Mouse (Mus musculus) stomach, embryonic 16.5 days (tissue): ENCODE measurements at regions not wholly inside any gene's neighbourhood (a gene's known extent, or its start where the extent isn't known, plus 50 kb on each side); places are given as distances from the start of the nearest gene placed in this dataset.

Experiments
- ATAC-seq: fragments of 200-750 bp; cut with Nextera tagmentation; 2 replicates; pipeline ENCODE4 v1.8.0; 2017; ENCODE audit warnings: moderate number of reproducible peaks, moderate TSS enrichment; ENCODE audit not compliant: insufficient read depth, low FRiP score
- H3K27ac ChIP-seq: fragments of 300-500 bp; sonication (generic); 2 replicates; pipeline ENCODE4 v1.5.1; 2014; ENCODE audit warnings: low read length
- H3K27me3 ChIP-seq: fragments of 300-500 bp; sonication (generic); 2 replicates; pipeline ENCODE4 v1.6.1; 2014; ENCODE audit warnings: low read length, control low read depth, mixed read lengths; ENCODE audit not compliant: control insufficient read depth, insufficient read depth
- H3K36me3 ChIP-seq: fragments of 300-500 bp; sonication (generic); 2 replicates; pipeline ENCODE4 v1.6.1; 2014; ENCODE audit warnings: low read length; ENCODE audit not compliant: control insufficient read depth, insufficient read depth
- H3K4me1 ChIP-seq: fragments of 300-500 bp; sonication (generic); 2 replicates; pipeline ENCODE4 v1.6.1; 2014; ENCODE audit warnings: low read length, control low read depth, mixed read lengths; ENCODE audit not compliant: control insufficient read depth, insufficient read depth
- H3K4me2 ChIP-seq: fragments of 300-500 bp; sonication (generic); 2 replicates; pipeline ENCODE4 v1.6.1; 2014; ENCODE audit warnings: low read depth, low read length, mixed read lengths
- H3K4me3 ChIP-seq: fragments of 300-500 bp; sonication (generic); replicated peaks from 2 replicates; pipeline ENCODE4 v1.5.1; 2014; ENCODE audit warnings: mild to moderate bottlenecking, low read length
- H3K9ac ChIP-seq: fragments of 300-500 bp; sonication (generic); 2 replicates; pipeline ENCODE4 v1.6.1; 2014; ENCODE audit warnings: low read length
- H3K9me3 ChIP-seq: fragments of 300-500 bp; sonication (generic); replicated peaks from 2 replicates; pipeline ENCODE4 v1.6.1; 2016; ENCODE audit warnings: low read length, control low read depth; ENCODE audit not compliant: control insufficient read depth
- WGBS: fragments of 180-500 bp; shearing (Covaris S2); extraction: QIAGEN DNeasy Blood & Tissue Kit; methylation state at CpG from one replicate; pipeline ENCODE4 v1.1.7; 2014; 5-methylcytosine and 5-hydroxymethylcytosine counted together

DNA sequence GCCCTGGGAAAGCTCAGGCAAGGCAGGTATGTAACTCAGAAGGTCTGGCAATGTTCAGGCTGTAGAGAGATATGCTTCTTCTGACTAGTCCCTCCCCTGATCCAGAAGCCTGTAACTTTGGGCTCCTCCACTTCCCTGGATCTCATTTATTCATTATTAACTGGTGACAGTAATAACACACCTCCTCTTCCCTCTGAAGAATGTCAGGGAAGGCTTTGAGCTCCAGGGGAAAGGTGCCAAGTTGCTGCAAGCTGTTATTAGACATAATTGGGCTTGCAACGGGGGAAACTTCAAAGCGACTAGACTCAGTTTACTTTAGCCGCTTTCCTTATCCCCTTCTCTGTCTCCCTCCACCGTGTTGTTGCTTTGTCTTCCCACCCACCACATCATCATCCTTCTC is 75.6 kb upstream of the Tmprss2 start:
- ATAC-seq = no peak
- H3K36me3 ChIP-seq = no peaks in the 10 kb centered on the region
- no peak overlapping the region for H3K4me2 ChIP-seq
- peak overlapping the region; percentile 57; the same call in 1 of the 2 replicates for H3K27ac ChIP-seq
- H3K9ac ChIP-seq = no peak overlapping the region
- 51% methylated on average over 4 of the region's 4 CpGs for whole genome bisulfite sequencing
- H3K27me3 ChIP-seq = no peaks in the 10 kb centered on the region
- no peak overlapping the region for H3K4me3 ChIP-seq
- 0 out of 2 replicates have a peak, but pooled peaks cover 4% of the 10 kb centered on the region for H3K4me1 ChIP-seq
- H3K9me3 ChIP-seq = no peaks in the 10 kb centered on the region

DNA sequence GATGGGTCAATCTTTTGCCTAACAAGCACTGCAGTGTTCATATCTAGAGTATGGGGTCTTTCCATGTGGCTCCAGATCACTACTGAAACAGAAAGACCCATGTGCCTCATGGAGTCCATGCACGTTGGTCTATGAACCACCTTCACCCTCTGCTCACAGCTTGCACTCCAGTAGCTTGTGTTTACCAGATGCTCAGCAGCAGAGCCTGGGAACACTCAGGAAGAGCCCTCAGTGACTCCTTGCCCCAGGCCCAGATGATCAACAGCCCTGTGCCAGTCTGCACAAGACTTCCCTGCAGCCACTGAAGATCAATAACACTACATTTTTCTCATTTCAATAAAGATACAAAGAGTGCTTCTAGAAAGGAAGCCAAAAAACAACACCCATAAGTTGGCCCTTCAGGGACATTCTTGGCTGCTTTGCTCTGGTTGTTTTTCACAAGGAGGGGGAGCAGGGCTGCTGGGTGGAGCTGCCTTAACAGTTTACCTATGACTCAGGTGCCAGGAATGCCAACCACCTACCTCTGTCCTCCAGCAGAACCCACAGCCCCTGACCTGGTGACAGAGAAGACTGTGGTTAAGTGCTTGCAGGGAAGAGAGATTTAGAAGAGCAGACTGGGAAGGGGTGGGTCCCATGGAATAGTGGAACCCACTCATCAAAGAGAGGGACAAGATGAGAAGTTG is 74.7 kb upstream of the Tmprss2 start:
- WGBS = 71% methylated on average over 1 of the region's 1 CpGs
- Histone ChIP-seq H3K27ac (peak overlapping the region; percentile 57; the same call in 1 of the 2 replicates), H3K4me3 (no peak overlapping the region), H3K4me1 (0 out of 2 replicates have a peak, but pooled peaks cover 4% of the 10 kb centered on the region), H3K9me3 (no peaks in the 10 kb centered on the region), H3K4me2 (no peak overlapping the region), H3K9ac (0 out of 2 replicates have a peak overlapping the region, but pooled peaks have one; percentile 7), H3K27me3 (no peaks in the 10 kb centered on the region), H3K36me3 (no peaks in the 10 kb centered on the region)
- peak; percentile 86 for ATAC-seq

- no peaks in the 10 kb centered on the region for H3K36me3 ChIP-seq
- no peaks in the 10 kb centered on the region for H3K4me1 ChIP-seq
- WGBS = 54% methylated on average over 6 of the region's 6 CpGs
- H3K9ac ChIP-seq = no peak overlapping the region
- ATAC-seq = peak; percentile 45; the same call in 1 of the 2 replicates
- peak overlapping the region; percentile 73 for H3K27ac ChIP-seq
- no peaks in the 10 kb centered on the region for H3K9me3 ChIP-seq
- H3K4me2 ChIP-seq = no peak overlapping the region
- H3K4me3 ChIP-seq = no peak overlapping the region
- H3K27me3 ChIP-seq = no peaks in the 10 kb centered on the region
Measured at GRCm38 (mm10) chr16:97681191-97681590, 70.2 kb upstream of the Tmprss2 start.

- no peaks in the 10 kb centered on the region for H3K9me3 ChIP-seq
- no peak for ATAC-seq
- peak overlapping the region; percentile 11; the same call in 1 of the 2 replicates for H3K27ac ChIP-seq
- WGBS = 61% methylated on average over 1 of the region's 1 CpGs
- no peak overlapping the region for H3K4me2 ChIP-seq
- no peak overlapping the region for H3K4me3 ChIP-seq
- no peaks in the 10 kb centered on the region for H3K27me3 ChIP-seq
- no peak overlapping the region for H3K9ac ChIP-seq
- no peaks in the 10 kb centered on the region for H3K36me3 ChIP-seq
- no peaks in the 10 kb centered on the region for H3K4me1 ChIP-seq
Measured at GRCm38 (mm10) chr16:97679820-97680219, 68.8 kb upstream of the Tmprss2 start.

DNA sequence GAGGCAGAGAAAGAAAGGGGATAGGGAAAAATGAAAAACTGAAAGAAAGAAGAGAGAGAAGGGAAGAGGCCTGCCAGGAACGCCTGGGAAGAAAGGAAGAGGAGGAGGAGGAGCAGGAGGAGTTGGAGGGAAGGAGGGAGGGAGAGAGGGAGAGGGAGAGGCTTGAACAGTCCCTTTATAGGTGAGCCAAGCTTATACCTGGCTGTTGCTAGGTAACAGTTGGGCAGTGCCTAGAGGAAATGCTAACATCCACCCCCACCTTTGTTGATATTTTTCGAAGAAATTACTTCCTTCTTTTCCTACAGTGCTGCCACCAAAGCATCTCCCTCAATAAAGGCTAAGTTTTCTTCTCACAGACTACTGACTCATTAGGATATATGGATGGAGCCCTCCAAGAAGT is 68.3 kb upstream of the Tmprss2 start:
- Histone ChIP-seq H3K27me3 (no peaks in the 10 kb centered on the region), H3K9me3 (no peaks in the 10 kb centered on the region), H3K4me1 (no peaks in the 10 kb centered on the region), H3K27ac (peak overlapping the region; percentile 11; the same call in 1 of the 2 replicates), H3K4me2 (no peak overlapping the region), H3K36me3 (no peaks in the 10 kb centered on the region), H3K4me3 (no peak overlapping the region), H3K9ac (no peak overlapping the region)
- 39% methylated on average over 2 of the region's 2 CpGs for WGBS
- no peak for ATAC-seq

DNA sequence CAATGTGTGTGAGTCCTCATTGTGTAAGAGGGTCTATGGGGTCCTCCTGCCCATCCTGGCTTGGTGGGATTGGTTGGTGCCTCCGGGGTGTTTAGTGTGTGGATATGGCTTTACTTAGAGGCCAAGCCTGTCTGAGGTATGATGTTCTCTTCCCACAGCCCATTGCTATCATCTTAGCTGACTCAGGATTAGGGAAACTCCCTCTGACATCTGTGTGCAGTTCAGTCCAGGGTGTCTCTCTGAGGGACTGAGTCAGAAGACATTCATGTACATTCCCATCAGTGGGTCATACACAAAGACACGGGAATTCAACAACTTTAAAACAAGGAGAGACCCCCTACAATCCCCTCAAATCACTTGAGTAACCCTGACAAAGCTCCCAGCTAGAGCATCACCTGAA is 66.6 kb upstream of the Tmprss2 start:
- Histone ChIP-seq H3K9me3 (no peaks in the 10 kb centered on the region), H3K4me1 (no peaks in the 10 kb centered on the region), H3K4me2 (no peak overlapping the region), H3K27me3 (no peaks in the 10 kb centered on the region), H3K9ac (no peak overlapping the region), H3K4me3 (no peak overlapping the region), H3K36me3 (no peaks in the 10 kb centered on the region), H3K27ac (no peak overlapping the region)
- no peak for ATAC-seq
- 72% methylated on average over 2 of the region's 2 CpGs for WGBS

DNA sequence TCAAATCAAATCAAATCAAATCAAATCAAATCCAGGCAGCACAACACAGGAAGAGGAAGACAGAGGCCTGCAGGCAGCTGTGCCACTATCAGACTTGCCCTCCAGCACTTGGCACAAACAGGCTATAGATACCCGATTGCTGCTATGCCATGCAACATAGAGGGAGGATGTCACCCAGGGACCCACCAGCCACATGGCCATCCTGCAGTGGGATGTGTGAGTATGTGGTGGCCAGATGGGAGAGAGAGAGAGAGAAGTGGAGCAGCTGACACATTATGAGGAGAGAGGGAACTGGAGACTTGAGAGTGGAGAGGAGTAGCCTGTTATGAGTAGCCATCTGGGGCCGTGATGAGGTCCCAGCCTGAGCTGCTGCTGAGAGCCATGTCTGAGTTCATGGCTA is 62.6 kb upstream of the Tmprss2 start:
- no peak for ATAC-seq
- no peaks in the 10 kb centered on the region for H3K36me3 ChIP-seq
- WGBS = 83% methylated on average over 2 of the region's 2 CpGs

DNA sequence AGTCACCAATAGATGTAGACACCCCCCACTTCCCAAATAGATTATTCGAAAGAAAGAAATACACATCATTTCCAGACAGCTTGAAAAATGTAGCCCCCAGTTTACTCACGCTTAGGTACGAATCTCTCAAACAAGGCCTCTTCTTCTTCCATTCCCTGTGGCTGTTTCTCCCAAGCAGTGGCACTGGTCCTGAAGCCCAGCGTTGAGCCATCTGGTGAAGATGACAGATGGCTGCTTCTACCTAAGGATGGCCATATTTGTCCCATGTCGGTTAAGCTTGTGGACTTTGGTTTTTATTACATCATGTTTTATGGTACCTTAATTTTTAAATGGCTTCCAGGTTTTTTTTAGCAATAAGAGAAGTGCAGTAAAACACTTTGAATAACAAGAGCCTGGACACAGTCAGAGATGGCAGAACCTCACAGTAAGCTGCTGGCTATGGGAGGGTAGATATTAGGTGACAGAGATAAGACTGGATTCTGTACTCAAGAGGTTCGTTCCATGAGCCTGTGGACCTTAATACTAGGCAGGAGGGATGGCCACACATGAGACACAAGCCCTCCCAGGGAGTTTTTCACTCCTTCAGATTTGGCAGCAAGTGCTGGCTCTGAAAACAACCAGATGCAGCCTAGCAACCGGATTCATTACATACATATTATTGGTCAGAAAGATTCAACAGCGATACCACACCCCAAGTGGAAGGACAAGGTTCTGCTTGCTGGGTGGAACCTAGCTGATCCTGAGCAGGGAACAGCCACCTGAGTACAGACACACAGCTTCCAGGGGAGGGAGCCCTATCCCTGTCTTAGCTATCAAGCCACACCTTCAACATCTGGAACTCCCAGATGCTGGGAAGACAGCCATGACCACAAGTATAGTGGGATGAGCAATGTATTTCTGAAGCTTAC is 59.4 kb upstream of the Tmprss2 start:
- peak; percentile 87 for ATAC-seq
- H3K36me3 ChIP-seq = no peaks in the 10 kb centered on the region
- 0 out of 2 replicates have a peak, but pooled peaks cover 3% of the 10 kb centered on the region for H3K4me1 ChIP-seq
- H3K4me3 ChIP-seq = no peak overlapping the region
- no peaks in the 10 kb centered on the region for H3K9me3 ChIP-seq
- no peaks in the 10 kb centered on the region for H3K27me3 ChIP-seq
- 56% methylated on average over 8 of the region's 8 CpGs for WGBS
- H3K27ac ChIP-seq = no peak overlapping the region
- H3K4me2 ChIP-seq = no peak overlapping the region
- H3K9ac ChIP-seq = no peak overlapping the region

More for the DNA sequence above, 62.6 kb upstream of the Tmprss2 start:
- Histone ChIP-seq H3K4me1 (no peaks in the 10 kb centered on the region), H3K27ac (no peak overlapping the region), H3K9ac (no peak overlapping the region), H3K4me3 (no peak overlapping the region), H3K27me3 (no peaks in the 10 kb centered on the region), H3K4me2 (no peak overlapping the region), H3K9me3 (no peaks in the 10 kb centered on the region)

GRCm38 (mm10) chr16:97667536-97667935 is 56.5 kb upstream of the Tmprss2 start:
- H3K36me3 ChIP-seq = no peaks in the 10 kb centered on the region
- H3K9ac ChIP-seq = no peak overlapping the region
- H3K4me2 ChIP-seq = no peak overlapping the region
- H3K9me3 ChIP-seq = no peaks in the 10 kb centered on the region
- 35% methylated on average over 1 of the region's 1 CpGs for WGBS
- 0 out of 2 replicates have a peak, but pooled peaks cover 3% of the 10 kb centered on the region for H3K4me1 ChIP-seq
- no peak for ATAC-seq
- no peaks in the 10 kb centered on the region for H3K27me3 ChIP-seq
- no peak overlapping the region for H3K4me3 ChIP-seq
- H3K27ac ChIP-seq = no peak overlapping the region
